ENCODE assay signal across 8 mouse cellular contexts in genomic region chr1:43092056-43093015, GRCm38 (mm10). TPM values are rescaled to one million over a fixed set of nuclear protein-coding genes. Genes with fewer than 3 reads are reported as not detected.
DNase-seq lines count a peak whose midpoint lies in the region; ATAC-seq lines count a peak whose summit lies in the region.

No protein-coding gene starts in this region.

- H3K27me3 ChIP-seq in megakaryocyte, embryonic 14.5 days (replicated peaks): no peaks in the 10 kb centered on the region

- DNase-seq in adrenal gland, adult 18-20 months (ENCODE audit: low spot score in 2 of 2): peak; percentile 71 to 76
- DNase-seq in embryo, embryonic 10.5 days (ENCODE audit: low spot score): peak; percentile 76
- DNase-seq in gastrocnemius, postnatal 14 days: peak; percentile 69
- DNase-seq in left cerebral cortex, postnatal 10 days (ENCODE audit: extremely low spot score in 1 of 2, low spot score in 2 of 2): peak; percentile 54 to 81
- peak; percentile 71 to 83 for DNase-seq in right cerebral cortex, postnatal 10 days (ENCODE audit: low spot score in 2 of 2)
- peak; percentile 61 to 67 for DNase-seq in urinary bladder, postnatal 36 days (ENCODE audit: low spot score in 2 of 2)

- peak overlapping the region; percentile 97 for H3K4me3 ChIP-seq in megakaryocyte, embryonic 14.5 days (replicated peaks)

- peaks cover 36% of the 10 kb centered on the region for H3K4me1 ChIP-seq in megakaryocyte, embryonic 14.5 days

- intact Hi-C loops in gastrocnemius, postnatal 14 days (cut with DNase I; ENCODE audit: low total_unique reads): no loop called here
- intact Hi-C loops in left cerebral cortex, postnatal 10 days (cut with DNase I): no loop called here

- peaks cover 25% of the 10 kb centered on the region for H3K36me3 ChIP-seq in megakaryocyte, embryonic 14.5 days (replicated peaks; ENCODE audit: low read length)

- ATAC-seq in inflammation-experienced regulatory T-cells, adult 6 months: peak; percentile 73

- H3K9me3 ChIP-seq in megakaryocyte, embryonic 14.5 days: no peaks in the 10 kb centered on the region

RNA-seq across cellular contexts. Expression of gene Tgfbrap1, which starts 6.1 kb away (rescaled TPM):
- total RNA-seq in adrenal gland, adult 18-20 months (2021): 10 to 100 TPM; 26.8 to 31.6 TPM
- 10 to 100 TPM in 1 of 2 experiments, 1 to 10 TPM in 1; 9.1 to 10.3 TPM for total RNA-seq in gastrocnemius, postnatal 14 days (2021)
- 1 to 10 TPM; 5.3 to 8.9 (median 7.8) TPM for polyA plus RNA-seq in inflammation-experienced regulatory T-cells, adult 6 months (2017; shearing (Covaris generic))
- total RNA-seq in left cerebral cortex, postnatal 10 days (2021): 10 to 100 TPM; 41.2 to 42.6 TPM
- 3.3 and 4.6 TPM in 2 replicates for polyA plus RNA-seq in megakaryocyte, embryonic 14.5 days (2012; ENCODE audit: insufficient read depth, low replicate concordance)

RNA-seq across cellular contexts. Expression of gene AI597479, which starts 6.2 kb away (rescaled TPM):
- 10 to 100 TPM; 18.8 to 19.4 TPM for total RNA-seq in adrenal gland, adult 18-20 months (2021)
- 10 to 100 TPM; 10.8 to 10.9 TPM for total RNA-seq in gastrocnemius, postnatal 14 days (2021)
- 10 to 100 TPM; 13.8 to 16.3 (median 15.0) TPM for polyA plus RNA-seq in inflammation-experienced regulatory T-cells, adult 6 months (2017; shearing (Covaris generic))
- total RNA-seq in left cerebral cortex, postnatal 10 days (2021): 10 to 100 TPM; 19.7 to 20.3 TPM
- polyA plus RNA-seq in megakaryocyte, embryonic 14.5 days (2012; ENCODE audit: insufficient read depth, low replicate concordance): 1.0 TPM in 1 of 2 replicates, not detected in the other

Comparison
In these comparisons a context has a peak if more than half of its experiments do, and no peak if none do; other contexts are left out.
1. Peak in every context shown above with its lines: DNase-seq, ATAC-seq and H3K4me3 ChIP-seq.